Mouse (Mus musculus): Measurements from ENCODE around the gene Sphkap.

DNA sequence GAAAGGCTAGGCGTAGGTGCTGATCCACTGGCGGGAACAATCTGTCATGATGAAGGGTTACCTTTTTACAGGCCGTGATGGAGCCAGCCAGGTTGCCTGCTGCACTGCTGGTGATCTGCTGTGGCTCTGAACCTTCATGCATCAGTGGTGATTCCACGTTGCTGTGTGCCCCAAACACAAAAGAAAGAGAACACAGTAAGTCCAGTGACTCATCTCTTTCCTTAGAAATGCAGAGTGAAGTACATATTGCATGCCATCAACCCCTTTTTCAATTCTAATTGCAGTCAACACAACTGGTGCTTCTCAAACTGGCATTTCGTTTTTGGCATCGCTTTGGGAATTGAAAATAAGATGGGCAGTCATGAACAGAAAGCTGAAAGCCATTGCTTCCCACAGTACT is 45.8 kb downstream of the Sphkap start:
- TF ChIP-seq CTCF (conservative IDR thresholded peaks at IDR 0.05; ENCODE audit: low read length): no peak
- no peak for TF ChIP-seq NANOG (IDR thresholded peaks at IDR 0.05; ENCODE audit: borderline replicate concordance, low read length)
